Mouse (Mus musculus) intestine, embryonic 16.5 days (tissue): ENCODE data around the gene Slc4a1. TPM values are rescaled to one million over a fixed set of nuclear protein-coding genes. Genes with fewer than 3 reads are reported as not detected.
A peak's percentile ranks its signal among the peaks of the same experiment; 100 is the strongest.

Experiments used
- ATAC-seq: fragments of 200-750 bp; cut with Nextera tagmentation; 2 replicates; pipeline ENCODE4 v1.8.0; 2017; ENCODE audit warnings: moderate TSS enrichment, moderate library complexity
- H3K27ac ChIP-seq: fragments of 300-500 bp; sonication (generic); 2 replicates; pipeline ENCODE4 v1.5.1; 2014; ENCODE audit warnings: mild to moderate bottlenecking, low read length
- H3K27me3 ChIP-seq: fragments of 300-500 bp; sonication (generic); replicated peaks from 2 replicates; pipeline ENCODE4 v1.6.1; 2014; ENCODE audit warnings: low read length, control low read depth, mixed read lengths; ENCODE audit not compliant: control insufficient read depth, insufficient read depth
- H3K36me3 ChIP-seq: fragments of 300-500 bp; sonication (generic); 2 replicates; pipeline ENCODE4 v1.6.1; 2014; ENCODE audit warnings: low read length, control low read depth; ENCODE audit not compliant: control insufficient read depth, insufficient read depth
- H3K4me1 ChIP-seq: fragments of 300-500 bp; sonication (generic); 2 replicates; pipeline ENCODE4 v1.6.1; 2014; ENCODE audit warnings: low read length, control low read depth, mixed read lengths; ENCODE audit not compliant: control insufficient read depth, insufficient read depth
- H3K4me2 ChIP-seq: fragments of 300-500 bp; sonication (generic); 2 replicates; pipeline ENCODE4 v1.6.1; 2014; ENCODE audit warnings: low read depth, low read length, control low read depth
- H3K4me3 ChIP-seq: fragments of 300-500 bp; sonication (generic); 2 replicates; pipeline ENCODE4 v1.5.1; 2014; ENCODE audit warnings: mild to moderate bottlenecking, low read length
- H3K9ac ChIP-seq: fragments of 300-500 bp; sonication (generic); 2 replicates; pipeline ENCODE4 v1.6.1; 2014; ENCODE audit warnings: low read depth, low read length
- H3K9me3 ChIP-seq: fragments of 300-500 bp; sonication (generic); 2 replicates; pipeline ENCODE4 v1.6.1; 2016; ENCODE audit warnings: low read length, control low read depth; ENCODE audit not compliant: control insufficient read depth
- WGBS: fragments of 180-500 bp; shearing (Covaris S2); extraction: QIAGEN DNeasy Blood & Tissue Kit; methylation state at CpG from one replicate; pipeline ENCODE4 v1.1.7; 2014; 5-methylcytosine and 5-hydroxymethylcytosine counted together
- polyA plus RNA-seq: library from polyadenylated mRNA; unstranded; fragments of >200 nt; fragmentation: Nextera tagmentation; extraction: Ambion mirVana; gene quantifications from 2 replicates; pipeline ENCODE4 v1.2.1, GENCODE M21; 2015

The Slc4a1 gene
- polyA plus RNA-seq, 1 experiment from 2014 or later = 19.3 TPM

- Histone ChIP-seq H3K4me3 (no peak overlapping the region), H3K9me3 (no peaks in the 10 kb centered on the region), H3K4me1 (peaks cover 5% of the 10 kb centered on the region), H3K36me3 (no peaks in the 10 kb centered on the region), H3K9ac (no peak overlapping the region), H3K4me2 (no peak overlapping the region), H3K27me3 (0 out of 2 replicates have a peak, but pooled peaks cover 3% of the 10 kb centered on the region), H3K27ac (no peak overlapping the region)
- WGBS = 82% methylated on average over 3 of the region's 3 CpGs
- ATAC-seq = peak; percentile 66
Measured at GRCm38 (mm10) chr11:102349189-102349954, 16.6 kb downstream of the Slc4a1 start.

- WGBS = 74% methylated on average over 11 of the region's 11 CpGs
- H3K27me3 ChIP-seq = 0 out of 2 replicates have a peak, but pooled peaks cover under 1% of the 10 kb centered on the region
- H3K9ac ChIP-seq = no peak overlapping the region
- H3K9me3 ChIP-seq = no peaks in the 10 kb centered on the region
- H3K27ac ChIP-seq = no peak overlapping the region
- H3K4me2 ChIP-seq = no peak overlapping the region
- no peaks in the 10 kb centered on the region for H3K36me3 ChIP-seq
- H3K4me1 ChIP-seq = peaks cover 5% of the 10 kb centered on the region
- H3K4me3 ChIP-seq = no peak overlapping the region
- no peak for ATAC-seq
Measured at GRCm38 (mm10) chr11:102348771-102349170, 17.2 kb downstream of the Slc4a1 start.

GRCm38 (mm10) chr11:102348101-102348585, 17.9 kb downstream of the Slc4a1 start:
- no peak overlapping the region for H3K4me2 ChIP-seq
- WGBS = 90% methylated on average over 7 of the region's 7 CpGs
- H3K27me3 ChIP-seq = no peaks in the 10 kb centered on the region
- H3K9me3 ChIP-seq = no peaks in the 10 kb centered on the region
- no peak for ATAC-seq
- no peak overlapping the region for H3K27ac ChIP-seq
- no peaks in the 10 kb centered on the region for H3K36me3 ChIP-seq
- no peak overlapping the region for H3K9ac ChIP-seq
- no peak overlapping the region for H3K4me3 ChIP-seq
- peaks cover 5% of the 10 kb centered on the region for H3K4me1 ChIP-seq

- Histone ChIP-seq H3K9me3 (no peaks in the 10 kb centered on the region), H3K27me3 (no peaks in the 10 kb centered on the region), H3K4me1 (peaks cover 5% of the 10 kb centered on the region), H3K4me3 (no peak overlapping the region), H3K4me2 (no peak overlapping the region), H3K9ac (no peak overlapping the region), H3K27ac (no peak overlapping the region), H3K36me3 (no peaks in the 10 kb centered on the region)
- ATAC-seq = no peak
- WGBS = 82% methylated on average over 5 of the region's 5 CpGs
Measured at GRCm38 (mm10) chr11:102347683-102348082, 18.3 kb downstream of the Slc4a1 start.

- no peaks in the 10 kb centered on the region for H3K36me3 ChIP-seq
- no peak overlapping the region for H3K9ac ChIP-seq
- no peak overlapping the region for H3K4me2 ChIP-seq
- no peaks in the 10 kb centered on the region for H3K9me3 ChIP-seq
- no peak overlapping the region for H3K27ac ChIP-seq
- 59% methylated on average over 5 of the region's 5 CpGs for WGBS
- H3K4me3 ChIP-seq = no peak overlapping the region
- no peak for ATAC-seq
- peaks cover 5% of the 10 kb centered on the region for H3K4me1 ChIP-seq
- no peaks in the 10 kb centered on the region for H3K27me3 ChIP-seq
Measured at GRCm38 (mm10) chr11:102346926-102347325, 19.1 kb downstream of the Slc4a1 start.

- Histone ChIP-seq H3K4me2 (no peak overlapping the region), H3K27ac (no peak overlapping the region), H3K4me1 (peaks cover under 1% of the 10 kb centered on the region; the same call in 1 of the 2 replicates), H3K9ac (no peak overlapping the region), H3K4me3 (no peak overlapping the region), H3K9me3 (no peaks in the 10 kb centered on the region), H3K36me3 (no peaks in the 10 kb centered on the region), H3K27me3 (no peaks in the 10 kb centered on the region)
- WGBS = 79% methylated on average over 3 of the region's 3 CpGs
- ATAC-seq = no peak
Measured at GRCm38 (mm10) chr11:102344458-102344857, 21.5 kb downstream of the Slc4a1 start.

- Histone ChIP-seq H3K9ac (no peak overlapping the region), H3K4me2 (no peak overlapping the region), H3K9me3 (no peaks in the 10 kb centered on the region), H3K27ac (no peak overlapping the region), H3K4me1 (no peaks in the 10 kb centered on the region), H3K4me3 (no peak overlapping the region), H3K36me3 (no peaks in the 10 kb centered on the region), H3K27me3 (no peaks in the 10 kb centered on the region)
- WGBS = 68% methylated on average over 12 of the region's 12 CpGs
- no peak for ATAC-seq
Measured at GRCm38 (mm10) chr11:102342742-102343141, 23.3 kb downstream of the Slc4a1 start.

GRCm38 (mm10) chr11:102341101-102341500, 24.9 kb downstream of the Slc4a1 start:
- no peak overlapping the region for H3K27ac ChIP-seq
- no peak overlapping the region for H3K9ac ChIP-seq
- H3K4me2 ChIP-seq = no peak overlapping the region
- ATAC-seq = no peak
- no peaks in the 10 kb centered on the region for H3K4me1 ChIP-seq
- H3K27me3 ChIP-seq = no peaks in the 10 kb centered on the region
- no peaks in the 10 kb centered on the region for H3K9me3 ChIP-seq
- H3K36me3 ChIP-seq = no peaks in the 10 kb centered on the region
- 84% methylated on average over 4 of the region's 4 CpGs for WGBS
- H3K4me3 ChIP-seq = no peak overlapping the region

- no peak for ATAC-seq
- Histone ChIP-seq H3K4me1 (peaks cover 4% of the 10 kb centered on the region; the same call in 1 of the 2 replicates), H3K36me3 (no peaks in the 10 kb centered on the region), H3K4me3 (no peak overlapping the region), H3K9ac (no peak overlapping the region), H3K4me2 (no peak overlapping the region), H3K27me3 (no peaks in the 10 kb centered on the region), H3K27ac (no peak overlapping the region), H3K9me3 (no peaks in the 10 kb centered on the region)
- WGBS = 65% methylated on average over 4 of the region's 4 CpGs
Measured at GRCm38 (mm10) chr11:102339624-102340023, 26.4 kb downstream of the Slc4a1 start.
